Mouse (Mus musculus) heart, postnatal 10 days (tissue): ENCODE measurements around the gene Cask. TPM values are rescaled to one million over a fixed set of nuclear protein-coding genes. Genes with fewer than 3 reads are reported as not detected.
A peak's percentile ranks its signal among the peaks of the same experiment; 100 is the strongest.

Source experiments
- DNase-seq, 2 experiments: peaks; one replicate each; pipeline ENCODE4 v3.0.0; 2021
- intact Hi-C: fragments of 180-260 bp; cut with DNase I; formaldehyde crosslinking; loops from one replicate; pipeline ENCODE4 v1.15.1; 2025
- microRNA-seq, 2 experiments: library from miRNA; unstranded; fragments of <30 nt; microRNA quantifications; one replicate each; pipeline ENCODE4 v1.2.0; 2022
- total RNA-seq, 2 experiments: library from RNA; stranded (reverse); gene quantifications; 2 replicates each; pipeline ENCODE4 v1.2.3; 2021

The Cask gene
- total RNA-seq, 2 experiments from 2014 or later, result 20.5 to 22.3 TPM

DNA sequence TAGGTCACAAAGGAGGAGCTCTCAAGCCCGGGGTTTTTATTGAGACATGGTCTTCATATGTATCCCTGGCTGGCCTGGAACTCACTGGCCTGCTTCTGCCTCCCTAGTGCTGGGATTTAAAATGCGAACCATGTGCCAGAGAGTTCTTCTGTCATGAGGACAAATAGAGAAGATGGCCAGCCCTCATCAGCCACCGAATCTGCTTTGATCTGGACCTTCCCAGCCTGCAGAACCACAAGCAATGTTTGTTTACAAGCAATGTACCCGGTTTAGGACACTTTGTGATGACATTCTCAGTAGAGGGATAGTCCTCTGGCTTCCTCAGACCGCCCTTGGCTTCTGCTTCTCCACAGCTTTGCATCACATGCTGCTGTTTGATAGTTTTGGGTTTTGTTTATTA lies 372.9 kb downstream of the Cask start:
- intact Hi-C loops, result no loop called here
- DNase-seq, result no peak

DNA sequence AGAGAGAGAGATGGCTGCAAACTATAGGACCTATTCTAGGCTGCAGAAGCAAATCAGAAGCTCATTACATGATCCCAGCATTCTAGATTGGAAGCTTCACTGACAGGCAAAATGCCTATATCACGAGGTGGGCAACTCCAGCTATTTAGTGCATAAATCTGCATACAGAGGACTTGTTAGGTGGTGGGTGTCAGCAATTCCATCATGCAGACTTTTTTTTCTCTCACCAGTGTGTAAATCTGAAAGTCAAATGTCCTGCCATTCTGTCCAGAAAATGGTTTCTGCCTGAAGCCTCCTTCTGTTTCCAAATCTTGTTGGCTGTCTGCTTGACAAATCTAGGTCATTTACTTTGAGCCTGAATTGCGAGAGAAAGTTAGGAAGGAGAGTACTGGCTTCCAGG lies 373.6 kb downstream of the Cask start:
- intact Hi-C loops, result no loop called here
- DNase-seq, result no peak

DNA sequence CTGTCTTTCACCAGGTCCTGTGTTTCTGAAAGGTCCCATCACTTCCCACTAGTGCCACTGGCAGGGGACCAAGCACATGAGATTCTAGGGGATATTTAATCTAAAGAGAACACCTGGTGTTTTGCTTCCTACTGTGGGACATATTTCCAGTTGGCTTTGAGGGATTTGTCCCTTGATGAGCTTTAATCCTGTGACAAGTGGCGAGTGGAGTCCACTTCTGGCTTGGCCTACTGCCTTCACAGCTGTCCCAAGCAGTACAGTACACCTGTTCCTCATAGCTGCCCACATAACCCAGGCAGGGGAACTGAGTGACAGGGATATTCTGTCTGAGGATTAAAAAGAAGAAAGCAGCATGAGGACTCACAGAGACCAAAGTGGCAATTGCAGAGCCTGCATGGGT lies 375.8 kb downstream of the Cask start:
- DNase-seq, result no peak
- intact Hi-C loops, result no loop called here

DNA sequence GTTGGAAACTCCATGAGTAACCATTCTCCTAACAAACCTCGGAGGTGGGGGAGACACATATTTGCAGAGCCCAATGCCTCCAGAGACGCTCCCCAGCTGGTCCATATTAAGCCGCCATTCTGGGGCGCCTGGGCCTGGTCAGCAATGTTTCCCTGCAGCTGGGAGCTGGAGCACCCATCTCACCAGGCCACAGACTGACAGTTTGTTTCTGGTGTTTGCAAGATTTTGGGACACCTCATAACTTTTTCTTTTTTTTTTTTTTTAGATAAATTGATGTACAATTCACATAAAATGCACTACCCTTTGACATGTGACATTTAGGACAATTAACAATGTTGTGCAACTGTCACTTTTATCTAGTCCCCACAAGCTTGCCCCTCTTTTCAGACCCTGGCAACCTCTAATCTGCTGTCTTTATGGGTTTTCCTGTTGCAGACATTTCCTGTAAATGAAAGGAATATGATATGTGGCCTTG lies 378.4 kb downstream of the Cask start:
- intact Hi-C loops, result no loop called here

DNA sequence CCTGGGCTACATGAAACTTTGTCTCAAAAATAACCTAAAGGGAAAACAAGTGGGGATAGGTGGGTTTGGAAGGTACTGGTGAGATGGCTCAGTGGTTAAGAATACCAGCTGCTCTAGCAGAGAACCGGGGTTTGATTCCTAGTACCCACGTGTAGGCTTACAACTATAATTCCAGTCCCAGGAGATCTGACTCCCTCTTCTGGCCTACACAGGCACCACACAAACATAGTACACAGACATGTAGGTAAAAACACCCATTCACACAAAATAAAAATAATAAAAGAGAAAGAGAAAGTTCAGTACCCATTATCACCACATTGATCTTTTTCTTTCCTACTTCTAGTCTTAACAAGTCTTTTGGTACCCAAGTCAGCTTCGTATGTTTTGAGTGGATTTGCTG lies 379.2 kb downstream of the Cask start:
- DNase-seq, result no peak

More for the DNA sequence above, 378.4 kb downstream of the Cask start:
- DNase-seq, result no peak

DNA sequence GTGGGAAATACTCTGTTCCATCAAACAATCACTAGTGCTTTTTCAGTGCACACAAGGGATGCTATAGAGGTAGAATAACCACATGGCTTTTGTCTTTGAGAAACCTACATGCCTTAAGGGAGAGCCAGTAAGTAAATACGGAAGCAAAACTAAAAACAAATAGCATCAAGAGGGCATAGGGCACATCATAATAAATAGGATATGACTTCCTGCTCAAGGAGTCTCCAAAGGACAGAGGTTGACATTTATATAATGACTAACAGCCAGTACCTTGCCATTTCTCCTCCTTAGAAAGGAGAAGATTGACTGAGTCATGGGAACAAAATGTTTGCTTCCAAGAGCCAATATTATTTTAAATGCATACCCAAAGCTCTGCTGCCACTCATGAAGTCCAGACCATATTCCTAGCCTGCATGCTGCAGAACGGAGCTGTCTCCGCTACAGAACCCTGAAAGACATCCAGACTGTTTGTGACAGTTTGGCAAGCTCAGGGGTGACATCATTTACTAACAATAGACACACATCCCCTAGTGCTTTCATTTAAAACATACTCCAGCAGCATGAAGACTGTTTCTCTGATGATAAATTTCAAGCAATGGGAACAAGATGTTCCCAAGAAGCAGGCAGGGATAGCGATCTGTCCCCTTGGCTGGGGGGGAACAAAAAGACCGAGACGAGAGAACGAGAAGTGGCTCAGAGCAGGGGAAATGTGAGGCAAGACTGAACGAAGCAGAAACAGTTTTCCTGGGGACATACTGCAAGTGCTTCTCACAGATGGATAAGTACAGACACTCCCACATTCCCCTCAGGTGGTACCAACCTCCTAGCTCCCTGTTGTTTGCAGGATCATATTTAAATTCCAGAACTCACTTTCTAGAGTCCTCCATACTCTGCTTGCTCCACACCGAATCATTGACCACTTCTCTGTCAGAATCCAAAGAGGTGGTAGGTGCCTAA lies 381.7 kb downstream of the Cask start:
- DNase-seq, result peak; percentile 84 to 88
- intact Hi-C loops, result no loop called here

More for the DNA sequence above, 379.2 kb downstream of the Cask start:
- intact Hi-C loops, result no loop called here

DNA sequence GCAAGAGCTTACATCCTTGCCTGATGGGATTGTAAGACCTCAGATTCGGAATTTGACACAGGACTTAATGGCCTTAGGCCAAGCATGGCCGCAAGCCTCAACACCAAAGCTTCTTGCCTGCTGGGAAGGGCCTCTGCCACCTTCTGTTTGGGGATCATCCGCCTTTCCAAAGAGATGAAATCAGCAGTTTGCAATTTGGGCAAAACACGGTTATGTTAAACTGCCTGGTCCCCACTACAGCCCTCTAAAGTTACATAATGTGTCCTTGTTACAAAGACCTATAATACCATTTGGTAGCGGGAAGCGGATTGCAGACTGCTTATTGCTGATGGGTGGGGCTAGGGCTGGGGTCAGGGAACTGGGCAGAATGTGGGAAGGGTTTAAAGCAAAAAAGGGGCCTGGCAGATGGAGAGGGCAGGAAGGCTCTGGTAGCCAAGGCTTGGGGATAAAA lies 384.0 kb downstream of the Cask start:
- intact Hi-C loops, result no loop called here
- DNase-seq, result no peak

Small RNAs within 50 kb of the gene (microRNA-seq; reads per million reads assigned to microRNA genes)
- gene Gm25246, result 0 reads per million in 2 experiments

Other genes starting within 250 kb of the Cask start
- gene Gpr34, start 219.3 kb downstream of the Cask start, total RNA-seq, result 1 to 10 TPM; 1.7 to 2.0 TPM
- gene Gpr82, start 190.0 kb downstream of the Cask start, total RNA-seq, result not detected